In genomic region chr7:16525995-16526394, GRCm38 (mm10) we compare ENCODE assay signal across 16 mouse cellular contexts. TPM values are rescaled to one million over a fixed set of nuclear protein-coding genes. Genes with fewer than 3 reads are reported as not detected.
A peak's percentile ranks its signal among the peaks of the same experiment; 100 is the strongest.
DNase-seq lines count a peak whose midpoint lies in the region; ATAC-seq and TF ChIP-seq lines count a peak whose summit lies in the region.
"Had no signal": no experiment of that assay in that cellular context is flagged by ENCODE, and none has a peak within 500 bp of the region (broad histone marks: within the 10 kb centered on the region; RNA-seq: fewer than 3 reads in every experiment).

No protein-coding gene starts in this region.

- peak overlapping the region; percentile 0; the same call in 1 of the 2 replicates for H3K27ac ChIP-seq in heart, adult 2 months
- H3K27ac ChIP-seq in heart, embryonic 11.5 days (ENCODE audit: low read depth, low read length), result no peak overlapping the region
- peak overlapping the region; percentile 66; the same call in 1 of the 2 replicates for H3K27ac ChIP-seq in heart, postnatal 0 days (ENCODE audit: low read depth)
- no peak overlapping the region for H3K27ac ChIP-seq in midbrain, embryonic 11.5 days (ENCODE audit: low read depth, low read length)
- H3K27ac ChIP-seq: intestine, embryonic 15.5 days; limb, embryonic 12.5 days had no signal

- H3K27me3 ChIP-seq in heart, adult 2 months (ENCODE audit: control insufficient read depth, insufficient read depth, low read length), result no peaks in the 10 kb centered on the region
- H3K27me3 ChIP-seq in heart, embryonic 11.5 days (ENCODE audit: control insufficient read depth, insufficient read depth, low read length), result no peaks in the 10 kb centered on the region
- no peaks in the 10 kb centered on the region for H3K27me3 ChIP-seq in heart, postnatal 0 days (ENCODE audit: control insufficient read depth, insufficient read depth, low read length)
- H3K27me3 ChIP-seq in midbrain, embryonic 11.5 days (ENCODE audit: control insufficient read depth, insufficient read depth, low read length), result no peaks in the 10 kb centered on the region
- H3K27me3 ChIP-seq: intestine, embryonic 15.5 days; limb, embryonic 12.5 days had no signal

- ATAC-seq in heart, embryonic 11.5 days (replicated peaks; ENCODE audit: insufficient number of reproducible peaks, low FRiP score, low TSS enrichment), result no peak
- ATAC-seq in heart, postnatal 0 days (ENCODE audit: insufficient read depth, low read depth), result no peak
- ATAC-seq in midbrain, embryonic 11.5 days (ENCODE audit: low FRiP score), result no peak
- ATAC-seq: forebrain, embryonic 14.5 days; intestine, embryonic 15.5 days; midbrain, embryonic 16.5 days had no signal

- H3K36me3 ChIP-seq in heart, adult 2 months (ENCODE audit: control insufficient read depth, insufficient read depth, low read length), result peaks cover 5% of the 10 kb centered on the region; the same call in 1 of the 2 replicates
- no peaks in the 10 kb centered on the region for H3K36me3 ChIP-seq in heart, embryonic 11.5 days (ENCODE audit: control insufficient read depth, insufficient read depth, low read length)
- 0 out of 2 replicates have a peak, but pooled peaks cover 6% of the 10 kb centered on the region for H3K36me3 ChIP-seq in heart, postnatal 0 days (replicated peaks; ENCODE audit: control insufficient read depth, insufficient read depth, low read length)
- H3K36me3 ChIP-seq in midbrain, embryonic 11.5 days (ENCODE audit: control insufficient read depth, insufficient read depth, low read length), result peaks cover 6% of the 10 kb centered on the region; the same call in 1 of the 2 replicates
- H3K36me3 ChIP-seq: intestine, embryonic 15.5 days had no signal

- peak in 1 of 2 experiments; percentile 47 for DNase-seq in heart, adult 2 months
- peak; percentile 11 for DNase-seq in fibroblast of lung, adult 2 months (ENCODE audit: low read depth)
- no peak for DNase-seq in heart, postnatal 0 days (ENCODE audit: low spot score)
- DNase-seq in lung, postnatal 14 days, result peak; percentile 23
- DNase-seq in midbrain, embryonic 11.5 days (ENCODE audit: low spot score, missing footprints), result no peak
- no peak for DNase-seq in frontal cortex, postnatal 36 days (ENCODE audit: low spot score in 2 of 2)
- DNase-seq: cerebellum, postnatal 14 days; right cerebral cortex, postnatal 14 days had no signal

- H3K4me2 ChIP-seq in heart, embryonic 11.5 days, result no peak overlapping the region
- H3K4me2 ChIP-seq in heart, postnatal 0 days (ENCODE audit: low read depth, low read length), result no peak overlapping the region
- no peak overlapping the region for H3K4me2 ChIP-seq in midbrain, embryonic 11.5 days
- H3K4me2 ChIP-seq: intestine, embryonic 15.5 days; limb, embryonic 12.5 days had no signal

- no peak for TF ChIP-seq POLR2A in heart, adult 2 months (IDR thresholded peaks at IDR 0.05; ENCODE audit: insufficient read depth, low read depth, low read length)

- 71% methylated on average over 2 of the region's 2 CpGs for WGBS in heart, adult 2 months
- 86% methylated on average over 2 of the region's 2 CpGs for WGBS in heart, embryonic 11.5 days (ENCODE audit: insufficient replicate concordance)
- WGBS in heart, postnatal 0 days, result 74% methylated on average over 2 of the region's 2 CpGs
- WGBS in midbrain, embryonic 11.5 days, result 86% methylated on average over 2 of the region's 2 CpGs

- no peak for TF ChIP-seq EP300 in heart, adult 2 months (IDR thresholded peaks at IDR 0.05; ENCODE audit: insufficient read depth, low read depth, low read length)
- no peak for TF ChIP-seq EP300 in heart, postnatal 0 days (IDR thresholded peaks at IDR 0.05; ENCODE audit: low read depth)

- no peak for TF ChIP-seq CTCF in heart, adult 2 months (IDR thresholded peaks at IDR 0.05)
- TF ChIP-seq CTCF in heart, postnatal 0 days (IDR thresholded peaks at IDR 0.05; ENCODE audit: low read depth), result no peak

- intact Hi-C loops in heart, adult 2 months (cut with DNase I), result no loop called here

- H3K4me3 ChIP-seq in heart, adult 2 months, result no peak overlapping the region
- no peak overlapping the region for H3K4me3 ChIP-seq in heart, embryonic 11.5 days (ENCODE audit: low read depth, low read length)
- H3K4me3 ChIP-seq in heart, postnatal 0 days (ENCODE audit: low read depth, low read length), result no peak overlapping the region
- H3K4me3 ChIP-seq in midbrain, embryonic 11.5 days (ENCODE audit: low read depth, low read length), result no peak overlapping the region
- H3K4me3 ChIP-seq: intestine, embryonic 15.5 days; limb, embryonic 12.5 days had no signal

- H3K4me1 ChIP-seq in heart, adult 2 months (ENCODE audit: control insufficient read depth, insufficient read depth, low read length), result peaks cover 10% of the 10 kb centered on the region
- H3K4me1 ChIP-seq in heart, embryonic 11.5 days (ENCODE audit: control insufficient read depth, insufficient read depth, low read length), result peaks cover 7% of the 10 kb centered on the region
- peaks cover 21% of the 10 kb centered on the region for H3K4me1 ChIP-seq in heart, postnatal 0 days (ENCODE audit: control insufficient read depth, insufficient read depth)
- H3K4me1 ChIP-seq in midbrain, embryonic 11.5 days (ENCODE audit: control insufficient read depth, insufficient read depth, low read length), result no peaks in the 10 kb centered on the region
- H3K4me1 ChIP-seq: intestine, embryonic 15.5 days; limb, embryonic 12.5 days had no signal

- H3K9me3 ChIP-seq in heart, embryonic 11.5 days (replicated peaks; ENCODE audit: control insufficient read depth, low read length), result no peaks in the 10 kb centered on the region
- H3K9me3 ChIP-seq in heart, postnatal 0 days (replicated peaks; ENCODE audit: control insufficient read depth, low read length), result no peaks in the 10 kb centered on the region
- H3K9me3 ChIP-seq in midbrain, embryonic 11.5 days (ENCODE audit: control insufficient read depth, low read length), result no peaks in the 10 kb centered on the region
- H3K9me3 ChIP-seq: G1E; intestine, embryonic 15.5 days; limb, embryonic 12.5 days had no signal

- no peaks in the 10 kb centered on the region for H3K79me2 ChIP-seq in heart, adult 2 months (replicated peaks; ENCODE audit: control insufficient read depth, insufficient read depth, low read length)

- no peak overlapping the region for H3K9ac ChIP-seq in heart, adult 2 months (ENCODE audit: low read depth, low read length)
- H3K9ac ChIP-seq in heart, embryonic 11.5 days (ENCODE audit: low read depth, low read length), result no peak overlapping the region
- H3K9ac ChIP-seq in heart, postnatal 0 days (replicated peaks; ENCODE audit: low read depth, low read length), result no peak overlapping the region
- H3K9ac ChIP-seq in midbrain, embryonic 11.5 days (ENCODE audit: low read length), result no peak overlapping the region
- H3K9ac ChIP-seq: intestine, embryonic 15.5 days; limb, embryonic 12.5 days had no signal

RNA-seq across cellular contexts. Expression of gene Npas1, which starts 48.5 kb away (rescaled TPM):
- not detected for total RNA-seq in heart, adult 2 months (2021)
- not detected in 2 replicates for polyA plus RNA-seq in heart, adult 2 months (2012; rRNA removed)
- 0.23 TPM in 1 of 2 replicates, not detected in the other for polyA plus RNA-seq in heart, embryonic 11.5 days (2014; fragmentation: Nextera tagmentation; extraction: Ambion mirVana)
- not detected in 2 replicates for total RNA-seq in heart, postnatal 0 days (2014; rRNA removed; ENCODE audit: low replicate concordance)
- 0.18 and 0.29 TPM in 2 replicates for polyA plus RNA-seq in heart, postnatal 0 days (2015; fragmentation: Nextera tagmentation; extraction: Ambion mirVana)
- polyA plus RNA-seq in midbrain, embryonic 11.5 days (2014; fragmentation: Nextera tagmentation; extraction: Ambion mirVana), result 0.30 TPM in 2 replicates
- total RNA-seq: gastrocnemius, postnatal 36 days; megakaryocyte, adult 5-6 weeks had no signal
- polyA plus RNA-seq: G1E had no signal

Comparison
In these comparisons a context has a peak if more than half of its experiments do, and no peak if none do; other contexts are left out.
1. H3K27ac ChIP-seq: peak in heart, adult 2 months (single experiment) and heart, postnatal 0 days (single experiment); none in heart, embryonic 11.5 days (single experiment) and midbrain, embryonic 11.5 days (single experiment).
2. DNase-seq: peak in fibroblast of lung, adult 2 months (single experiment) and lung, postnatal 14 days (single experiment); none in heart, postnatal 0 days (single experiment), midbrain, embryonic 11.5 days (single experiment) and frontal cortex, postnatal 36 days (0 of 2).